Mouse (Mus musculus): ENCODE measurements around the gene Uqcrc1. TPM values are rescaled to one million over a fixed set of nuclear protein-coding genes. Genes with fewer than 3 reads are reported as not detected.

Uqcrc1 gene
- polyA plus RNA-seq, 1 experiment from 2014 or later, result 414 TPM

DNA sequence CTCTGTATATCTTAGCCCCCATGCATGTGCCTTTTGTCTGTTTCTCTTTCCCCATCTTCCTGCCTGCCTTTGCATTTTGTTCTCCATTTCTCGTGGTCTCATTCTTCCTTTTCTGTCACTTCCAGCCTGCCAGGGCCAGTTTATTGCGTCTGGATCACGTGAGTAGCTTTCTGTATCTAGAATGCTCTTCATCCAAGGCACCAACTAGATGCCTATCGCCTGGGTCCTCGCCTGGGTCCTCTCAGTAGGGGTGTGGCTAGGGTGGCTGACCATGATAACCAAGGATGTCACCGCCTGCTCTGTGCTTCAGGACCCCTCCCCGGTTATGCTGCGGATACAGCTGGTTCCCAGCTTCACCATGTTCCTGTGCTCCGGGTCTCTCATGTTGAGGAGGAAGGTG, 46.8 kb downstream of the Uqcrc1 start:
- DNase-seq (ENCODE audit: low spot score), result no peak

DNA sequence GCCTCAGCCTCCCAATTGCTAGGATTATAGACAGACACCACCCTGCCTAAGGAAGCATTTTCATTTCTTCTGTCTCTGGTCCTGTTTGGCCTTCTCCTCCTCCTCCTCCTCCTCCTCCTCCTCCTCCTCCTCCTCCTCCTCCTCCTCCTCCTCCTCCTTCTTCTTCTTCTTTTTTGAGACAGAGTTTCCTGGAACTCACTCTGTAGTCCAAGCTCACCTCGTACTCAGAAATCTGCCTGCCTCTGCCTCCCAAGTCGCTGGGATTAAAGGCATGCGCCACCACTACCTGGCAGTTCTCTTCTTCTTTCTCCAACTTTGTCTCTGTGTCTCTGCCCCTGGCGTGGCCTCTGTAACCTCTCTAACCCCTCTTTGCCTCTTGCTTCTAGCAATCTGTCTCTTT, 49.3 kb downstream of the Uqcrc1 start, which contains the start of gene Ucn2:
Gene Ucn2, plus strand, starts transcription at position 301 of the 400 bp plus-strand sequence.
- no peak for DNase-seq (ENCODE audit: low spot score)

DNA sequence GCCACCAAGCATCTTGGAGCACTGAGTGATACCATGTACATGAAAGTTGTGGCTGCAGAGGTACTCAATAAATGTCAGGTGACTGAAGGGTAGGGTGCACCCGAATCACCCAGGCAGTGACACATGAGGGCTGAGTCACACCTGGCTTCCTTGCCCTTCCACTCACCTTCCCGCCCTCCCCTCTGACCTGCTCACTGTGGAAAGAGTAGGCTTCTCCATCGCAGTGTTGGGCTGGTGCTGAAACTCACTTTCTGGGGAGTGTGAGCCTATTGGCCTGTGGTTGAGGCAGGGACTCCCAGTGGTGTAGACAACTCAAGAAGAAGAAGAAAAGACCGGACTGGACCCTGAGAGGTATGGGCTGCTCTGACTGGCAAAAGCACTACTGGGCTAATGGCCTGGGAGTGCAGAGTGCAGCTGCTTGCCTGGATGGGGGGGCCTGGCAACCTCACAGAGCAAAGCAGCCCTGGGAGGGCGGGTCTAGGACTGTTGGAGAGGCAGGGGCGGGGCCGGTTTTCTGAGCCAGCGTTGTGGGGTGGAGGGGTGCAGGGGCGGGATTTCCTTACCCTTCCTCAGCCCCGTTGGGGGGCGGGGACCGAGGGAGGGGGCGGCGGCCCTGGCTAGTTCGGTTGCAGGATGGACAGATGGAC, 51.4 kb downstream of the Uqcrc1 start:
- DNase-seq (ENCODE audit: low spot score), result no peak

DNA sequence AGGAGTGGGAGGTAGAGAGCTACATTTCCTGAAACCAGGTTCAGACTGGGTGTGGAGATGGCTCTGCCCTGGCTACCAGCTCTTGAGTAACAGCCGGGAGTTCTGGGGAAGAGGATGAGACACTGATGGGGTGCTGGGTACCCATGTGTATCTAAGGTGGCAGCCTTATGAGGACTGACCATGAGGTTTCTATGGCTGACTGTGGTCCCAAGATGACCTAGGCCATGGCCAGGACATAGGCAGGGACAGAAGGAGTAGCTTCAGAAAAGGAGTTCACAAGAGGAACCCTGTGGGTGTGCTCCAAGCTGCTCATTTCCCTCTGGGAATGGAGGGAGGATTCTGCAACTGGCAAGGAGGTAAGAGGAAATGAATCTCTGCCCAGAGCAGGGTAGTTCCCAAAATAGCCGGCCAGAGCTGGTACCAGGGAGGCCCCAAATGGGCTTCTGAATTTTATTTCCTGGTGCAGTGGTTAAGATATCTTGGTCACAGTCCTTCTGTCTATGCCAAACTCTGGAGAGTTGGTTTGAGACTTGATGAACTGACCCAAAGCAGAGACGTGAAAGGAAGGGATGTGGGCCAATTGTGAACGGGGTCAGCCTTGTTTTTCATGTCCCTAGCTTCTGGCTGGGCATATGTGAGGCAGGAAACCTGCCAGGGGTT, 53.5 kb downstream of the Uqcrc1 start:
- DNase-seq (ENCODE audit: low spot score), result no peak

DNA sequence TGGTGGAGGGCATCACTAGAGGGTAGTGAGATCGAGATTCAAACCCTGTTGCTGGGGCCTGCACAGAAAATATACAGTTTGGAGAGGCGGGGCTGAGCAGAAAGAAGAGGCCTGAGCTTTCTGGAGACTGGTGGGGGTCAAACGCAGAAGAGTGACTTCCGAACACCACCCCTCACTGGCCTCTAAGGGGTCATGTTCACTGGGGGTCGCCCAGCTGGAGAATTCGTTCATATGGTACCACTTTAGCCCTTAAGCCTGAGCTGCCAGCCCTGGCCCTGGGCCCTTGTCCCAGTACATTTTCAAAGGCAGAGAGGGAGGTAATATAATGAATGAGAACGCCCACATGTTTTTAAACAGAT, 54.0 kb downstream of the Uqcrc1 start:
- no peak for DNase-seq (ENCODE audit: low spot score)

DNA sequence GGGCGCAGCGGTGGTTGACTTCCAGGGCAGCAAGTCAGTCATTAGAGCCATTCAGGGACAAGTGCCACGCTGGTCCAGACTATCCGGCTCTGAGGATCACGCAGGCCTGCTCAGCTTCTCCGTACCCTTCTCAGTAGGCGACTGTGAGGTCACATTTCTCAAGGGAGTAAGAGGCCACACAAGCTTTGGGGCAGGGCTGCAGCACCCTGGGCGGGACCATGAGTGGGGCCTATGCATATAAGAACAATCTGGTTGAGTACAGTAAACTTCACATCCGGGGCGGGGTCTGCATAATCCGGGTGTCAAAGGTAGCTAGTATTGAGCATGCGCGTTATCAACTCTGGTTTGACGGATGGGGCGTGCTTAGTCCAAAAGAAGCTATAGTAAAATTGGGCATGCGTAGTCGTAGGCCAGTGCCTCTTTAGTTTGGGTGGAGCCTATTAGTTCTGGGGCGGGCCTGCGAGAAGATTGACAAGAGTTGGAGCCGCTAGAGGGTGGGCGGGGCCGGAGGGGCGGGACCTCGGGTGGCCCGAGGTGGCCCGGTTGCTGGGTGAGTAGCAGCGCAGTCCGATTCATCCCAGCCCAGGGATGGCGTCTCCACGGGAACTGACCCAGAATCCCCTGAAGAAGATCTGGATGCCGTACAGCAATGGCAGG, 55.1 kb downstream of the Uqcrc1 start, which contains the start of gene Pfkfb4:
Gene Pfkfb4, plus strand, starts transcription at position 351 of the 657 bp plus-strand sequence.
- peak; percentile 98 for DNase-seq (ENCODE audit: low spot score)

DNA sequence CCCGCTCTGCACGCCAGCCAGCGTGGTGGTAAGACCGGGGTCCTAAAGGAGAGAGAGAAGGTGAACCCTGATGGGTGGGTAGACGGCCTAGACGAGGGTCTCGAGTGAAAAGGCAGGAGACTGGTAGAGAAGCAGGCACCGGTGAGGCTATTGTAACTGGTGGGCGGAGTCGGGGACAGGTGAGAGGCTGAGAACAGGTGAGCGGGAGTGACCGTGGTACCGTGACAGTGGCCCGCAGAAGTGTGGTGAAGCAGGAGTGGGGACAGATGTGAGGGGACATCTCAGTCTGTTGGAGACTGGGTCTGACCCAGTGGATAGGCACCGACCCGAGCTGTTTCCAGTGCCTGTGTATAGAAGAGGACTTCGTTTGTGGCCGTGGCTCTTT, 55.6 kb downstream of the Uqcrc1 start:
- no peak for DNase-seq (ENCODE audit: low spot score)

DNA sequence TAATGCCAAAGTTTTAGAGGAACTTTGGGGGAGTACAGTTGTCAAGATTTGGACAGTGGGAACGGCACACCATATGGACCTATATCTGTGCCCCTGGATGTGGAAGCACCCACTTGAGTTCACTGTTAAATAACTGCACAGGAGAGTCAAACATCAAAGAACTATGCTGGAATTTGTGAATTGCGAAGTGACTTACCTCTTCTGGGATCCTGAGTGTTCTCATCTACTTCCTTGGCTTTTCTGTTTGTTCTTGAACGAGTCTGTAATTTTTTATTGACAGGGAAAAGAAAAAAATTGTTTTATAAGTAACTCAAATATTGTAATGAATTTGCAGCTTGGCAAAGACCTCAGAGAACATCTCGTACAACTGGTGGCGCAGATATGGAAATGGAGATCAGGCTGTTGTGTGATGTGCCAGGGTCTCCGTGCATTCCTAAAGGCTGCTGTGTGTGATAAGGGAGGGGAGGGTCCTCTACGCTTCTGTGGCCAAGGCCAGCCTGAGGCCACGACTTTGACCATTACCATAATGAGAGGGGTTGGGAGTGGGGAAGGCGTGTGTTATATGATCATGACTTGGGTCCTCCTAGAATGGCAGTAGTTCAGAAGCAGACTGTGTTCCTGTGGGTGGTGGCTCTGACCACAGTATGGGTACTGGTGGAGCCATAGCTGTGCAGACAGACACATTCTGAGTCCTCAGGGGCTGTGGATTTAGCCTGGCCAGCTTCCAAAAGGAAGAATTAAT, 56.4 kb downstream of the Uqcrc1 start:
- no peak for DNase-seq (ENCODE audit: low spot score)

DNA sequence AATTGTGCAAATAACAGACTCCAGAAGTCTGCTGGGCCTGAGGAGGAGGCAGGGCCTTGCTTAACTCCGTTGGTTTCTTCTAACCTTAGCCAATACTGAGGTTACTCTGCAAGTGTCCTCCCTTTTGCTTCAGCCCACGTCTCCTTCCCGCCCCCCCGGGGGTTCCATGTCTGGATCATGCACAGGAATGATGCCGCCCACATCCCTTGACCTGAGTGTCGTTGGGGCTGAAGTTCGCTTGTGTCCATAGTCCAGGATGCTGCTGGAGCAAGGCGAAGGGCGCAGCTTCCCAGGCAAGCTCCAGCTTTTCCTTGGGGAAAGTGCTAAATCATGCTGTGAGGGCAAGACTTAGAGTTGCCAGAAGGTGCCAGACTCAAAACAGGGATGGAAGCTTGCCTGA, 60.0 kb downstream of the Uqcrc1 start:
- no peak for DNase-seq (ENCODE audit: low spot score)

DNA sequence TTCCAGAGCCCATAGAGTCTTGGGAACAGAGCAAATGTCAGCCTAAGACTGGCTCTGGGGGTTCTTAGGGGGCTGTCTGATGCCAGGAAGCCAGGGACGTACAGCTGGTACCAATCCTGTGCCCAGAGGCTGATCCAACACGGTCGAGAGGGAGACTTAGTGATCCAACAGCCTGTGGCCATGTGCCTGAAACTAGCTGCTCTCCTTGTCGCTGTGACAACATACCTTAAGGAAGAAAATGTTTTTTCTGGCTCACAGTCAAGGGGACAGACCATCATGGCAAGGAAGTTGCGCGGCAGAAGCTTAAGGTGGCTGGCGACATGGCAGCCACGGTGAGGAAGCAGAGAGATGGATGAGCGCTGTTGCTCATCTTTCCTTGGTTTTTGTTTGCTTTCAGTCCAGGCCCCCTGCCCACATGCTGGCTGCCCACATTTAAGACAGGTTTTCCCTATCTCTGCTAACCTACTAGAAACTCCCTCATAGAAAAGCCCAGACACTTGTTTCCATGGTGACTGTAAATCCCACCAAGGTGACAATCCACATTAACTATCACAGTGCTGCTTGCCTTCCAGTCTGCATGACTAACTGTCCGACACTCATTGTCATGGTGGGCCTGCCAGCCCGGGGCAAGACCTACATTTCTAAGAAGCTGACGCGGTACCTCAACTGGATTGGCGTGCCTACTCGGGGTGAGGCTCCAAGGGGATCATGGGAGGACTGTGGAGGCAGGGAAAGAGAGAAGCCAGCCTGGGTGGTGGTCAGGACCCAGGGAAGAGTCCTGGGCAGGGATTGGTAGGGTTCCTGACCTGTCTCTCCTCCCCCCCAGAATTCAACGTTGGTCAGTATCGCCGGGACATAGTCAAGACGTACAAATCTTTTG, 62.1 kb downstream of the Uqcrc1 start:
- DNase-seq (ENCODE audit: low spot score), result no peak

DNA sequence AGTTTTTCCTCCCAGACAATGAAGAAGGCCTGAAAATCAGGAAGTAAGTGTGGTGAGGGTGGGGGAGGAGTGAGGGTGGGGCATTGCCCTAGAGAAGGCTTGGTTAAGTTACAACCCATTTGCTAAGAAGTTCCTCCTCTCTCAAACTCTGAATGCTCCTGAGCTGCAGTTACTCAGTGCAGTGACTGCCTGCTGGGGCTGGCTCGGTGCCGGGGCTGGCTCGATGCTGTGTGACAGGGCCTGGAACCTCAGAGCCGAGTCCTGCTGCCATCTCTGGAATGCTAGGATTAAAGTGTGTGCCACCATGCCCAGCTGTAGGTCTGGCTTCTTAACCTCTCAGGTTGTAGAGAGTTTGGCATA, 62.7 kb downstream of the Uqcrc1 start:
- no peak for DNase-seq (ENCODE audit: low spot score)

MicroRNA genes within 50 kb of the gene (microRNA counts, 519-probe panel; counts per million panel counts)
- microRNA mmu-miR-711, result 473 counts per million, percentile 71 among the panel's probes with 10 or more counts

Small RNA genes lying within 50 kb of the gene (microRNA-seq; reads per million reads assigned to microRNA genes)
- gene Mir711 (ENCODE audit: borderline number of aligned reads), result not detected

Other genes with a start within 250 kb of the Uqcrc1 start
- gene Prkar2a, start 247.3 kb upstream of the Uqcrc1 start, polyA plus RNA-seq (2015; fragmentation: Nextera tagmentation; extraction: Ambion mirVana), result 5.8 and 7.7 TPM in 2 replicates
- 40.9 and 49.8 TPM in 2 replicates for gene Ip6k2, start 152.8 kb upstream of the Uqcrc1 start, polyA plus RNA-seq (2015; fragmentation: Nextera tagmentation; extraction: Ambion mirVana)
- 5.7 and 6.4 TPM in 2 replicates for gene Nckipsd, start 128.3 kb upstream of the Uqcrc1 start, polyA plus RNA-seq (2015; fragmentation: Nextera tagmentation; extraction: Ambion mirVana)
- 0.01 and 0.08 TPM in 2 replicates for gene Celsr3, start 110.3 kb upstream of the Uqcrc1 start, polyA plus RNA-seq (2015; fragmentation: Nextera tagmentation; extraction: Ambion mirVana)
- 7.5 and 8.5 TPM in 2 replicates for gene Slc26a6, start 83.3 kb upstream of the Uqcrc1 start, polyA plus RNA-seq (2015; fragmentation: Nextera tagmentation; extraction: Ambion mirVana)
- not detected in 2 replicates for gene Tmem89, start 22.0 kb upstream of the Uqcrc1 start, polyA plus RNA-seq (2015; fragmentation: Nextera tagmentation; extraction: Ambion mirVana)
- gene Col7a1, start 17.0 kb downstream of the Uqcrc1 start, polyA plus RNA-seq (2015; fragmentation: Nextera tagmentation; extraction: Ambion mirVana), result 0.46 and 0.63 TPM in 2 replicates
- gene Ucn2, start 49.4 kb downstream of the Uqcrc1 start, polyA plus RNA-seq (2015; fragmentation: Nextera tagmentation; extraction: Ambion mirVana), result not detected in 2 replicates
- gene Pfkfb4, start 55.1 kb downstream of the Uqcrc1 start, polyA plus RNA-seq (2015; fragmentation: Nextera tagmentation; extraction: Ambion mirVana), result 6.0 and 7.7 TPM in 2 replicates
- gene Shisa5, start 101.9 kb downstream of the Uqcrc1 start, polyA plus RNA-seq (2015; fragmentation: Nextera tagmentation; extraction: Ambion mirVana), result 210 and 212 TPM in 2 replicates
- 42.1 and 42.4 TPM in 2 replicates for gene Trex1, start 123.1 kb downstream of the Uqcrc1 start, polyA plus RNA-seq (2015; fragmentation: Nextera tagmentation; extraction: Ambion mirVana)
- gene Atrip, start 137.5 kb downstream of the Uqcrc1 start, polyA plus RNA-seq (2015; fragmentation: Nextera tagmentation; extraction: Ambion mirVana), result 23.4 and 28.4 TPM in 2 replicates
- 18.6 and 19.0 TPM in 2 replicates for gene Ccdc51, start 145.9 kb downstream of the Uqcrc1 start, polyA plus RNA-seq (2015; fragmentation: Nextera tagmentation; extraction: Ambion mirVana)
- gene Tma7, start 146.0 kb downstream of the Uqcrc1 start, polyA plus RNA-seq (2015; fragmentation: Nextera tagmentation; extraction: Ambion mirVana), result 808 and 867 TPM in 2 replicates
- gene Plxnb1, start 158.8 kb downstream of the Uqcrc1 start, polyA plus RNA-seq (2015; fragmentation: Nextera tagmentation; extraction: Ambion mirVana), result 3.3 and 3.8 TPM in 2 replicates
- gene Fbxw21, start 225.4 kb downstream of the Uqcrc1 start, polyA plus RNA-seq (2015; fragmentation: Nextera tagmentation; extraction: Ambion mirVana), result not detected in 2 replicates